Mouse (Mus musculus) ES-Bruce4 (cell line): Measurements from ENCODE around the gene Dlgap4.

Experiments used
- CTCF ChIP-seq: IDR thresholded peaks from one replicate; pipeline ENCODE4 v1.8.1; 2011; ENCODE audit warnings: low read depth, low read length
- EP300 ChIP-seq: IDR thresholded peaks from 2 replicates; pipeline ENCODE4 v1.6.1; 2011; ENCODE audit warnings: low read depth, low read length; ENCODE audit not compliant: insufficient read depth
- POLR2A ChIP-seq: IDR thresholded peaks from one replicate; pipeline ENCODE4 v1.8.1; 2011; ENCODE audit warnings: low read length; ENCODE audit not compliant: insufficient read depth

DNA sequence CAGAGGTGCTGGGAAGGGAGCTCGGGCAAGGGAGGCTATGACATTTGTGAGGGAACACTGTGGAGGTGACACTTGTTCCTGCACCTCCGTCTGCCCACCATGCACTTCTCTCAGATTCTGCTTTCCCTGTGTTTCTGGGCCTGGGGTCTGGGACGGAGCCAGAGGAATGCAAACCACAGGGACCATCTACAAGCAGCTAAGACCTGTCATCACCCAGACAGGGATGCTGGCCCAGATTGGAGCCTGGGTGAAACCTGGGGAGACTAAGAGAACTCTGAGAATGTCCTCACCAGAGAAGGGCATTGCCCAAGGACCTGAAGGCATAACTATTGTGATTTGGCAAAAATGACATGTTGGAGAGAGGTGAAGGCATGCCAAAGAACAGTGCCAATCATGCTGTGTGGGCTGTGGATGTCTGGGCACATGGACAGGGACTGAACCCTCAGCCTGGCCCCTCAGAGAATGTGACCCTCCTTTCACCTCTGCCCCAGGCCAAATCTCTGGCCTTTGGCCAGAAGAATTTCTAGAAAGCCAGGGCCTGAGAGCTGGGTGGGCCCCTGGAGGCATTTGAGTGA lies 122.3 kb downstream of the Dlgap4 start:
- TF ChIP-seq CTCF (no peak), EP300 (no peak), POLR2A (no peak)
